Mouse (Mus musculus) urinary bladder, adult 18-20 months (tissue): ENCODE results near the gene Adamtsl1.

Experiments
- DNase-seq, 2 experiments: peaks; one replicate each; pipeline ENCODE4 v3.0.0; 2022; ENCODE audit warnings: low spot score in 2 of 2, mixed read lengths in 2 of 2

Gene Adamtsl1

DNA sequence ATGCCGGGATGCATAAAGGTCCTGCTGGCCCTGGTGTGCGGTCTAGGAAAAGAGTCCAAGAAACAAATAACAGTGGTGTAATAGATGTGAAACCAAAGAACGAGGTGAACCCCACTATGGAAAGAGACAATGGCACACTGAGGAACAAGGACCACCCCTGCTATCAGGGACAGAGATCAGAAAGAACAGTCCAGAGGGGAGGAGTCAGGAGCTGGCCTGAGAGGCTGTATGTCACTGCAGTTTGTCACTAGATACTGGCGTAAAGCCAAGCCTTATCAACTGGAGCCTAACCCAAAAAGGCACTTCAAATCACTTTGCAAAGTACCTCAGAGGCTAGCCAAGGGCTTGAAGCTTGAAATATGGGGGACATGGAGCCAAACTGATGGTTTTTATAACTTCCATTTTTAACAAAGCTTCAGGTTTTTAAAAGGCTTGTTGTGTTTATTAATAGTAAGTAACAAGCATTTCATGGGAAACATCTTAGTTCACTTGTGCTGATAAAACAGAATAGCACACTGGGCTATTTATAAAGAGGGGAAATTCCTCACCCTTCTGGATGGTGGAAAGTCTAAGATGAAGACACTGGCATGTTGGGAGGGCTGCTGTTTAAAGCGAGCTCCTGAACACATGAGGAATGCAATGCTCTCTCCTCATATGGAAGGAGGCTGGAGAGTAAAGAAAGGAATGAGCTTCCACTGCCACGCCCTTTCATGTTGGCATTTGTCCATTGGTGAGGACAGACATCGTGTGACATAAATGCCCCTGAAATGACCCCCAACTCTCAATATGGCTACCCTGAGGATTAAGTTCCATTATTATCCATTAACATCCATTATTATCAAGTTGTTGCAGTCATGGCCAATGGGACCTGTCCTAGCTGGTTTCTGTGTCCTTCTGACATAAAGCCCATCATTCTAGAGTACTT lies 797.1 kb downstream of the Adamtsl1 start:
- DNase-seq: no peak

DNA sequence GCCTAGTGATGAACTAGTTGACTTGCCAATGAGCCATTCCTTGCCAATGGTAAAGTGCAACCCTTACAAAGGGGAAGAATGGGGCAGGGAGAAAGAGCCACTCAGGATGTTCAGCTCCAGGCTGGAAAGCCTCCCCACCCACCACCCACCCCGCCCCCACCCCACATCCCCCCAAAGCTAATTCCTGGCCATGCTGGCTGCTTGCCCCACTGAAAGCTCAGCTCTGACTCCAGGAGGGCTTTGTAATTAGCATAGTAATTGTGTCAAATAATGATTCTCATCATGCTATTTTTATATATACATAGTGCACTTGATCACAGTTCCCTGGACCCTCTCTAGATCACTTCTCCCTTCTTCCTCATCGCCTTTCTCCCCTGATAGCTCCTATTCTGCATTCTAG lies 798.4 kb downstream of the Adamtsl1 start:
- DNase-seq: no peak

DNA sequence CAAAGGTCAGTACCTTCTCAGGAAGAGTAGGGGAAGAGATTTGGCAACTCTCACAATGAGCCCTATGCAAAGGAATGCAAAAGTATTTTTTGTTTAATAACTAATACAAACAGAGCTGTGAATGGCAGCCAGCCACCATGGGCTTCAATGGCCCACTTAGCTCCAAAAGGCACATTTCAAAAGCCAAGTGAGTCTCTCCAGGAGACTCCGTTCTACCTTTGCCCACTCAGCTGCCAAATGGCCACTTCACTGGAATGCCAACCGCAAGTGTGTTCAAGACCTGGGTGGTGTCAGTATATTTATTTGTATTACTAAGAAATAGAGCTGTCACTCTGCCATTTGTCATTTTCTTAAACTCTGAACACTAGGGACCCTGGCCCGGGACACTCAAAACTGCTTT lies 800.5 kb downstream of the Adamtsl1 start:
- DNase-seq: no peak

DNA sequence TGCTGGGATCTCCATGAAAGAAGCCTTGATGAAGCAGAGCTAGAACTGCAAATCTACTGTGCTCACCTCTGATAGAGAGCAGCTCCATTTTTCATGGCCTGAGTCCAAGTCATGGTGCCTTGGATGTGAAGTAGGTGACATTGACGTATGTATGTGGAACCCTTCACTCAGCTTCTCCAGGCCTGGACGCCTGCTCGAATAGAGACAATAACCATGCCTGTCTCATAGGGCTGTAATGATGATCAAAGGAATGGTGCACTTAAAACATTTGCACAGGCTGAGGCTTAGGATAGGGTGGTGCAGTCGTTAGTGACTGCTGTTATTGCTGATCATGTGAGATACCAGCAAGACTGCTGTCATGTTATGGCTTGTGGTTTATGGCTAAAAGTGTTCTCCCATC lies 801.1 kb downstream of the Adamtsl1 start:
- DNase-seq: no peak

DNA sequence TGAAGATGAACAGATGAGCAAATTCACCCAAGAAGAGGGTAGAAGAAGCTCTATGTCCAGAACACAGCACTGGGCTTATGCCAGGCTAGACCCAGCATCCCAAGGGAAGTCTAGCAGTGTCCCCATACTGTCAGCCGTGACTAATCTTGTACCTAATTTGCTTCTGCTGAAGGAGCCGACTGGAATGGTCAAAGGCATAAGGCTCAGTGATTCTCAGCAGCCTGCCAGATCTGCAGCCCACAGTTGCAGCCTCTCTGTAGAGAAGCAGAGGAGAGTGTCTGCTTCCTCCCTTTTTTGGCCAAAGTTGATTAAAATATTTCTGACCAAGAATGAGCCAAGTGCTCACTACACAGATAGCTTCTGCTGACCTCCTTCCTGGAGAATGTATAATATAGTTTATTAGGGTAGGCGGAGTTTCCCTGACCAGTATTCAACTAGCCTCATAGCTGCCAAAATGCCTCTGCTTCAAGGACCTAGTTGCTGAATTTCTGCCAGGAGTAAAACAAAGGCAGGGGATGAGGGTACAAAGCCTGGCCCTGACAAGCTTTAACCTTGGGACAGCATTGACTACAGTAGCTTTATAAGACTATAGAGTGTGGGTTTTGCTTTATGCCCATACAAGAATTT lies 804.1 kb downstream of the Adamtsl1 start:
- DNase-seq: no peak

DNA sequence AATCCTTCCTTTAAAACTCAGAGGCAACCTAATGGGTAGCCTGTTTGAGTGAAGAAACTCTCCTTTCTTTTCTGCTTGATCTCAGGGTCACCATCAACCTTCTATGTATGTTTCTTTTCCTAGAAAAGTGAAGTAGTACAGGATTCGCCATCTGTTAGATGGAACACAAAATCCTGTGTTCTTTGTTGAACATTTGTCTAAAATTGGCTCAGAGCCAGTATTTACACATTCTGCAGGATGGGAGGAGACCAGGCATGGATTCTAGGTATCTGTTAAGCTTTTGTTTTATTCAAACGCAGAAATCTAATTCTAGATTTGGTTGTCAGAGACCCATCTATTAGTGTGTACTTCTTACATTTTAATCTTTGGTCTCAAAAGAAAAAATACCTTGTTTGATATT lies 811.4 kb downstream of the Adamtsl1 start:
- no peak for DNase-seq

DNA sequence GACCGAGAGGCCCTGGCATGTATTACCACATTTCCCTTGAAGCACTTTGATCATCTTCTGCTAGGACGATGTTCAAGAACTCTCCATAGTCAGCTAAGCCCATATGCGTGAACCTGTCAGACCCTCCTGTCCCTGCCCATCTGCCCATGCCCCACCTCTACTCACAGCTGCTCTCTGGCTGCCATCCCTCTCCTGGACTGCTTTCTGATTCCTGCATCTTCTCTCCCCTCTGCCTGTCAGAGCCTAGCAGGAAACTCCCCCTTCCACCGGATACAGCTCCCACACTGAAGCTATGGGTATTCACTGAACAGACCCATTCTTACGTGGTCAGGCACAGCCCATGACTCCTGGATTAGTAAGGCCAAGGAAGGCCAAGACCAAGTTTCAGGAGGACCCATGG lies 812.0 kb downstream of the Adamtsl1 start:
- no peak for DNase-seq

DNA sequence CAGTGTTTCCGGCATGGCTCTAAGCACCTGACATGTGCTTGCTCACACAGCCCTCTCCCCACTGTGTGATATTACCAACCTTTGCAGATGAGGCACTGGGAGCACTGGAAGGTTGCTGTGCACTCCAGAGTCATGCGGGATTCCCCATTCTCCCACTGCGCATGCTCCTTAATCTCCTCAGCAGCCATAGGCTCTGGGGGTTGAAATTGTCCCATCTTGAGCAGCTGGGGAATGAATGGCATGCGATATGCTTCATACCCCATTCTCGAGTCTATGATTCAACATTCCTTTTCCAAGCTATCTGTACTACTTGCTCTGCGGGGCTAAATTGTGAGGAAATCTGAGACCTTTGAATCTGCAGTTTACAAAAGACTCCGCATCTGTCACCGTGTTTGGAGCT lies 812.7 kb downstream of the Adamtsl1 start:
- DNase-seq: no peak

DNA sequence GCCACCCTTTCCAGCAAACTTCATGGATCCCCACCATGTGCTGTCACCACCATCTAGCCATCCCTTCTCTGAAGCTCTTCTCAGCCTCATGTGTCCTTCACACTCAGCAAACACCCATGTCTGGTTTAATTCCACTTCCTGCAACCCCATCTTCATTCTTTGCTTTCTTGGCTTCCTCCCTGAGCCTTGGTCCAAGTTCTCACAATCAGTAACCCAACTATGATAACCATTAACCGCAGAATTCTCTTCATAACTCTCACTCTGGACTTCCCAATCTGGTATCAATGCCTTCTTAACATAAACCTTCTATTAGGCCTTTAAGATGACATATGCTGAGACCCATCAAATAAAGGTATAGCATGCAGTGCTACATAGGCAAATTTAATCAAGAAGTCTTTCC lies 815.5 kb downstream of the Adamtsl1 start:
- no peak for DNase-seq

DNA sequence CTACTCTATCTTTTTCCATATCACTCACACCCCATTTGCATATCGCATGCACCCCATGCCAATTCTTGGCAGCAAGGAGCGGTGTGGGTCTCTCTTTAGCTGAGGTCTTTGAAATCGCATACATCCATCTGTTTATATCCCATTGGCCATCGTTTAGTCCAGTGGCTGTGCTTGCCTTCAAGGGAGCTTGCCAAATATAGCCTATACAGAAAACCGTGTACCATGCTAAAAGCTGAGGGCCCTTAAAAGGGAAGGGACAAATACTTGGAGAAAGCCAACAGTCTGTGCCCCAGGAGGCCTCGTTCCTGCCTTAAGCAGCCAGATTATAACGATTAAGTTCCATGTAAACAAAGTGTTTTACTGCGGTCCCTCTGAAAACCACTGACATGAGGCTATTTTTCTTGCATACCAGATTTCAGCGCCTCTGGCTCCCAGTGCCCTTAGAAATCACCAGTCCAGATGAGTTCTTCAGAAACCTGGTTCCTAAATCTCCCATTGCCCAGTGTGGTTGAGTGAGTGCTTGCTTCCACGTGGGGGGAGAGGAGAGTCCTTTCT lies 822.0 kb downstream of the Adamtsl1 start:
- DNase-seq: no peak

DNA sequence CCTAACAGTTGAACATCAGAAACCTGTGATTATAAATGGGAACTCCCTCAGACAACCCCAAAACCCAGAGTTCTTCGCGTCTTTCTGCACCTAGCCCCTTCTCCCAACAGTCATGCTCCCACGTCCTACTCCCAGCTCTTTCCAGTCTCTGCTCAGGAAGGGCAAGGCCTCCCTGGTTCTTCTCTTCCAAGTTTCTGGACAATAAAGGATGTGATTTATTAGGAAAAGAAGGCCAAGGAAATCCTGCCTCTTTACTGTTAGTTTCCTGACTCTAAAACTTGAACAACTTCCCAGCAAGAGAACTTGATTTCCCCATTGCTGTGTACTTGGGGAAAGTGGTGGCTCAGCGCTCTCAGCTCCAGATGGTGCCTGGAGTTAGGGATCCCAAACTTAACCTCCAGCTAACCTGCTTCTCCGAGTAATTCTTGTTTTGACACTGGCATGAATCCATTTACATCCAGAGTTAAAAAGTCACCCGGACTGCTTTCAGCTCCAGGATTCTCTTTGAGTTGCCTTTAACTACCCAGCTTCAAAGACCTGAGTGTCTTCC lies 823.3 kb downstream of the Adamtsl1 start:
- no peak for DNase-seq

DNA sequence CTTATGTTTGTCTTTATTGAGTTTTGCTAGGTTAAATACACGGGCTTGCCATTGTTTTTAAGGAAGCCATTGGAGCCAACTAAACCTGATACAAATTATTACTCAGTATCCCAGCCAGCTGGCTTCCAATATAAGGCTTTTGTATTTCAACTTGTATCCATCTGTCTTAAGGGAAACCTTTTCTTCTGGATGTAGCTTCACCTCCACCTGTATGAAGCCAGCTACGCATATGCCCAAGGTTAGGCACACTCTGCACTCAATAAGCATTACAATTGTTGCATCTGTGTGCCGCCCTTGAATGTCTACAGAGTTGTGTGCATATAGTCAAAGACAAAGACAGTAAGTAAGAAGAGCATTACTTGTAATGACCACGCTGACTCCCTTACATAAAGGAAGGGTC lies 835.4 kb downstream of the Adamtsl1 start:
- no peak for DNase-seq

DNA sequence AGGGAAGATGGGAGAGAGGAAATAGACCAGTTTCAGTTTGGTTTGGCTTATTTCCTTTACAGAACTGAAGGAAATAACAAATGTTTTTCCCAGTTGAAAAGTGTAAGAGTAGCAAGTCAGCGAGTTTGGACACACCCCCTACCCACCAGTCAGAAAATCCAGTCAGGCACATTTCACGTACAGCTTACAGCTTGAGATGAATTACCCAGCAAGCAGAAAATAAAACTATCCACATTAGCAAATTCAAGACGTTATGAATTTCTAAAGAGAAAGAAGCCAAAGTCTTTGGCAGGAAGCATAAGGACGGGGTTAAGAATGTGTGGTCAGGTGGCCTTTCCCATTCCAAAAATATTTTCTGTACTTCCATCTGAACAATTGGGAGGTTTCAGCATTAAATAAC lies 838.1 kb downstream of the Adamtsl1 start:
- no peak for DNase-seq

DNA sequence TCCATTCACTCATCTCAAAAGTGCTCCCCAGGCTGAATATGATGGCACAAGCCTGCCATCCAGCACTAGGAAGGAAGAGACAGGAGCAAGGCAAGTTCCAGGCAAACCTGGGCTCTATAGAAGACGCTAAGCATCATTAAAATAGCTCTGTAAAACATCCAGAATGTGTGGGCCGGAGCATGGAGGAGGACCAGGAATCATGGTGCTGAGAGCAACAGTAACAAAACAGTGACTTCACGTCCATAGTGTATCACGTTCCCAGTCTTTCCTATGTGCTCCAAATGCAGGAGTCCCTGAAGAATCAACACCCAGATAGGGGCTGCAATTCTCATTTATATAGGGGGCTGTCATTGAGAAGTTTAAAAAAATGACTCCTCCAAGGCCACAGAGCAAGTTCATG lies 839.6 kb downstream of the Adamtsl1 start:
- no peak for DNase-seq

DNA sequence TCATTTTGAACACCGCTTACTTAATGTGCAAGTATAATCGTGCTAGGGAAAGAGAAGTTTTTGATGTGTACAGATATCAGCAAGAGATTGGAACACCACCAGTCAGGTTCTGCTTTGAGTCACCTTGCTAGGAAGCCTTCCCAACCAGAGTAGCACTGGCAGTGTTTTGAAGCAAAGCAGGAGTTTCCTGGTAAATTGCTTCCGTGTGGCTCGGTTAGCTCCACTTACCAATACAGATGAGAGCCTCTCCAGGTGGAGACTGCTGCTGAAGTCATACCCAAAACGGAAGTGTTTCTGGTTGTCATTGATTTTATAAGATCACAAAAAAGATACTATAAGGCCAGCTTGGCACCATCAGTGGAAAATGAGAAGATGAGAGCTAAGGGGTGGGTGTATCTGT lies 845.4 kb downstream of the Adamtsl1 start:
- DNase-seq: no peak

DNA sequence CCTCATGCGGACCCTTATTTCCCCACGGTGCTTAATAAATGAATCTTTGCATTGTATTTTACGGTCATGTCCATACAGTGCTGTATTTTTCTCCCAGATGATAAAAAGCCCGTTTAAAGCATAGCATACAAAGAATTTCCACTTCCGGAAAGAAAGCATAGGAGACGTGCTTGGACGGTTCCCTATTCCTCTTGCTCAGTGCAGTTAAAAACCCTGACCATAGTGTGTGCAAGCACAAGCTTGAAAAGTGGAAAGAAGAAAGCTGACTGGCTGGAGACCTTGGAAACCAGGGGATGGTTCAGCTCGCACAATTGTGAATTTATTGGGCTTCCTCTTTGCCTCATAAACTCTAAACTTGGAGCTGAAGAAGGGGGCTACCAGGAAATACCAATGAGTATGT lies 855.1 kb downstream of the Adamtsl1 start:
- DNase-seq: no peak

DNA sequence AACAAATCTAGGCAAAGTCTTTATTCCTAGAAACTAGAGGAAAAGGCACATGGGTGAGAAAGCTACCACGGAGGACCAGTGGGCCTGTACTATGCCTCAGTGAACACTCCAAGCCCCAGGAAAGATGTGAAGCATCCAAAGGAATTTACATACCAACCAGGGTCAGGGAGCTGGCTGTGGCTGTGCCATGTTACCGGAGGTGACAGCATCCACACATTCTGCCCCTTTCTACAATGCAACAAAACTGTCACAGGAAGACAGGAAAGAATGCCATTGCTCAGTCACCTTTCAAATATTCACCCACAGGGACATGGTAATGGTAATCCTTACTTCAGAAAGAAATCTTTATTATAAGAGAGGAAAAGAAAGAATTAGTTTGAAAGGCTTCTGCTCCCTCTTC lies 859.2 kb downstream of the Adamtsl1 start:
- DNase-seq: no peak

DNA sequence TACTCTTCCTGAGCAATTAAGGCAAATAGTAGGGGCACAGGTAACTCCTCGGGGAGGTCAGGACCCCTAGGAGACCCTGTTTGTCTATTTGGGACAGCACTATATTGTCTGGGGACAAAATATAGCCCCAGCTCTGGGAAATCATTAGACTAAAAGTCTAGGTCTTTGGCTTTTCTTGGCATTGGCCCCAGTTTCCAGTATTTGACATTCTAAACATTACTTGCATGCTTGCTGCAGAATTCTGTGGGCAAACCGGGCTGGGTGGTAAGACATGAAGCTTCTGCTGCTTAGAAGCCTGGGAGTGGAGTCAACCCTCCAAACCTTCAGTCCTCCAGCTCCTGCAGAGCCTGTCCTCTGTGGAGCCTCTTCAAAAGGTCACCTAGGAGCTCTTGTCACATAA lies 869.2 kb downstream of the Adamtsl1 start:
- no peak for DNase-seq

DNA sequence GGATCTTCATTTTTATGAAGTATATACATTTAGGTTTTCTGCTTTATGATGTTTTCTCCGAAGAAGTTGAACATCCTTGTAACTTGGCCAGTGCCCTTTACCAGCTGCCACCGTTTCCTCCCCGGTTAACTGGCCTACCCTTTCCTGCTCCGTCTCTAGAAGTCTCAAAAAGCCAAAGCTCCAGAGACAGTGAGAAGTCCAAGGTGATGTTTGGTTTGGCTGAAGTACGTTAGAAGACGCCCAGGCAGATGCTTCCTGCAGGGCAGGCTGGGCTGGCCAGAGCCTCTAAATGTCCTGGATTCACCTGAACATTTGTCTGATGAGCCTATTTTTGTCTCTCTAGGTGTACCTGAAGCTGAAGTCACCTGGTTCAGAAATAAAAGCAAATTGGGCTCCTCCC lies 871.1 kb downstream of the Adamtsl1 start:
- DNase-seq: no peak

DNA sequence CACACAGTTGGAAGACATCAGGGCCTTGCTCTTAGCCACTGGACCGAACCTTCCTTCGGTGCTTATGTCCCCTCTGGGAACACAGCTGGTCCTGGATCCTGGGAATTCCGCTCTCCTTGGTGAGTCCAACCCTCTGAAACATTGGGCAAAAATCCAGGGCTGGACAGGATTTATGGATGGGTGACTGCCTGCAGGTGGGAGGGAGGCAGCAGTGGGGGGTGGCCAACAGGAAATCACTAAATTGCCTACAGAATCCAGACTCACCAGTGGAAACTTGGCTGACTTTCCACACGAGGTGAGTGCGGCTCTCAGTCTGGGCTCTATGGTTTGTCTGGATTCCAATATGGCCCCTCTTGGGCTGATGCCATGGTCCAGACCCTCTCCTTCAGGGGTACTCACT lies 874.5 kb downstream of the Adamtsl1 start:
- no peak for DNase-seq

DNA sequence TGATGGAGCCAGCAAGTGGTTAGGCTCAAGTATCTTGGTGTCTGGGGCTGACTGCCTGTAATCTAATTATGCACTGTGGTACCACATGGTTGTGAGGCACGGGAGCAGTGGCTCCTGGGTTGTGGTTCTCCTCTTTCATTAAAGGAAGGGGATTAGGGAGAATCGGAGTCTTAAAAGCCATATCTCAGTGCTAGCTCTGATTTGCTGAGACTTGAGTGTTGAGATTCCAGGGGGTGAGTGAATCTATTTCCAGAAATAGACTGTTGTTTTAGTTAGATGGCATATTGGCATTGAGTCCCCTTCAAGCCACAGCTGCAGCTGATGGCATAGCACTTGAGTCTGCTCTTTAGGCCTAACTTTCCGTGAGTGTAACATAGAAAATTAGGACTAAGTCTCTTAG lies 877.2 kb downstream of the Adamtsl1 start:
- no peak for DNase-seq

DNA sequence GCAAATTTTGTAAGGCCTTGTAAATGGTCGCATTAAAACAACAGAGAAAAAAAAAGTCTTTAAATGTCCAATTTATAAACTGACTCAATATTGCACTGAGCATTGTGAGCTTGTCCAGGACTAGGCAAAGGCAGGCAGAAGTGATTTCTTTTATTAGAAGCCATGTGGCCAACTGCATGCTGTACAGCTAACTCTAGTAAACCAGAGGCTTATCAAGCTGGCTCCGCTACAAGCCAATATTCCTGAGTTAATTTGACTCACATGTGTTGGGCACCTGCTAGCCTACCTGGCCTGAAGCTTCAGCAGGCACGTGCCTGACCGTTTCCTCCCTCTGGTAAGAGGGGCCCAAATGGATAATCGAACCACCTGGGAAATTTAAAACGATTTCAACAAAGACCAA lies 881.7 kb downstream of the Adamtsl1 start:
- no peak for DNase-seq
